Mouse (Mus musculus): ENCODE measurements at regions not wholly inside any gene's neighbourhood (a gene's known extent, or its start where the extent isn't known, plus 50 kb on each side); places are given as distances from the start of the nearest gene placed in this dataset.

DNA sequence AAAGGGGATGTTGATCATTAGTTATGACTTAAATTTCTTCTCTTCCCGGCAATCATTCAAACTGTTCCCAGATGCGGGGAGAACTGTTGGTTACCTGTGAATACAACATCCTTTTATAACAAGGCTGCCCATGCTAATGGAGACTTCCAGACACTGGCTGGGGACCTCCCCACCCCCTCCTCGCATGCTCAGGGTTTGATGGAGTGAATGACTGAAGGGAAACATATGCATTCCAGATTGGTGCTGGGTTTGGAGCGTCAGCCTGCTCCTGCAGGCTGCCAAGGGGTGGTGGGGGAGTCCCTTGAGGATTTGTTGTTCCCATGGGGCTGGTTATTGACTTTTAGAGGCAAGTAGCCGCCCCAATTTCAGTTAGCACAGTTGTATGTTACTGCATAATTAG lies 161.9 kb downstream of the Ttc32 start:
- WGBS, result 78% methylated on average over 5 of the region's 5 CpGs
- Histone ChIP-seq H3K27ac (replicated peaks) (no peak overlapping the region), H3K27me3 (no peaks in the 10 kb centered on the region), H3K9ac (replicated peaks) (no peak overlapping the region), H3K4me2 (replicated peaks) (no peak overlapping the region), H3K4me3 (no peak overlapping the region), H3K4me1 (no peaks in the 10 kb centered on the region), H3K9me3 (no peaks in the 10 kb centered on the region), H3K36me3 (no peaks in the 10 kb centered on the region)
- ATAC-seq (replicated peaks), result no peak

DNA sequence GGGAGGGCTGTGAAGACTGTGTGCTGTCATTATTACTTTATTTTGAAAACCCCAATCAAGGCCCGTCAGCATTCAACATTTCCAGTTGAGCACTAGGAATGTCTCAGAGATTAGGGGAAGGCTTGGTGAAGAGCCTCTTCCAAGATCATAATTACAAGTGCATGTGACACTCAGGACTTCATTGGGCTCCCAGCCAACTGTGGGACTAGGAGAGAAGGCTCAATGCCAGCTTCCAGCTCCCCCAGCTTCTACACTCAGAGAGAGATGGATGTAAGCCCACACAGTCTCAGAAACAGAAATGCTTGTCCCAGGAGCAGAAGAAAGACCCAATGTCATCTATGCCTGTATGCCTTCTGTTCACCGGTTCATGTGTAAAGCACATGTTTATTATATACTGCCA lies 169.5 kb downstream of the Ttc32 start:
- 75% methylated on average over 2 of the region's 2 CpGs for WGBS
- Histone ChIP-seq H3K36me3 (no peaks in the 10 kb centered on the region), H3K9me3 (no peaks in the 10 kb centered on the region), H3K27me3 (no peaks in the 10 kb centered on the region), H3K27ac (replicated peaks) (no peak overlapping the region), H3K4me1 (no peaks in the 10 kb centered on the region), H3K9ac (replicated peaks) (no peak overlapping the region), H3K4me2 (replicated peaks) (no peak overlapping the region), H3K4me3 (no peak overlapping the region)
- no peak for ATAC-seq (replicated peaks)

DNA sequence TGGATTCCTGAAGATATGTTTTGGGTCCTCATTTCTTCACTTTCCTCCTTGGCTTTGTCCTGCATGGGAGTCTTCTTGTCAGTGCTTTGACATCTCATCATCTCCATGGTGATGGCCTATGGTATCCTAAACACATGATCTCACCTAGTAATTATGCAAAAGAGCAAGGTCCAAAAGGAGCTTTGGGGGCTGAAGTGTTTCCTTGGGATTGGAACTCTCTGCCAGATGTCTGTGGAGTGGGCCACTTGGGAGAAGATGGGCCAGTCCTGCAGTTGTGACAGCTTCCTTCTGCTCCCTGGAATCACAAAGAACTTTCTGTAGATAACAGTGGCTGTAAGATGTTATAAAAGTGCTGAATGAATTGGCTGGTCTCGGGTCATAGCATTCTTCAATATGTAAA lies 182.4 kb downstream of the Ttc32 start:
- Histone ChIP-seq H3K9ac (replicated peaks) (no peak overlapping the region), H3K4me1 (no peaks in the 10 kb centered on the region), H3K4me2 (replicated peaks) (no peak overlapping the region), H3K36me3 (no peaks in the 10 kb centered on the region), H3K9me3 (no peaks in the 10 kb centered on the region), H3K4me3 (no peak overlapping the region), H3K27me3 (no peaks in the 10 kb centered on the region), H3K27ac (replicated peaks) (no peak overlapping the region)
- ATAC-seq (replicated peaks), result no peak
- 95% methylated on average over 1 of the region's 1 CpGs for WGBS

DNA sequence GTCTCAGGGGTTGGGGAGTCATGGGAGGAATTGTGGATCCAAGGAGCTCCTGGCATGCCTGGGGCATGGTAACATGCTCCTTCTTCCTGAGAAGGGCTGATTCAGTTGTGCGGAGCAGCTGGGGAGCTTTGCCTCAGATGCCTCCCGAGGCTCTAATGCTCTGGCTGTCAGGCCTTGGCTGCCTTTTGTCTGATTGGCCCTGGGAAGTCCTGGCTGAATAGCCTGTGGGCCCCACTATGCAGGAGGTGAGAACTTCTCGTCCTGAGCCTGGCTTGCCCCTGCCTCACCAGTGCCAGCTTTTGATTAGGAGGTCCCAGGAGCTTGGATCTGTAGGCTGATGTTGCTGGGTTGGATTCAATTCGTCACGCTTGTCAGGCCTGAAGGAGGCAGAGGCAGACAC lies 195.2 kb downstream of the Ttc32 start:
- H3K4me3 ChIP-seq, result no peak overlapping the region
- no peak overlapping the region for H3K9ac ChIP-seq (replicated peaks)
- H3K27ac ChIP-seq (replicated peaks), result no peak overlapping the region
- H3K27me3 ChIP-seq, result no peaks in the 10 kb centered on the region
- no peaks in the 10 kb centered on the region for H3K36me3 ChIP-seq
- no peaks in the 10 kb centered on the region for H3K9me3 ChIP-seq
- no peak overlapping the region for H3K4me2 ChIP-seq (replicated peaks)
- WGBS, result 43% methylated on average over 5 of the region's 5 CpGs
- no peaks in the 10 kb centered on the region for H3K4me1 ChIP-seq
- no peak for ATAC-seq (replicated peaks)

DNA sequence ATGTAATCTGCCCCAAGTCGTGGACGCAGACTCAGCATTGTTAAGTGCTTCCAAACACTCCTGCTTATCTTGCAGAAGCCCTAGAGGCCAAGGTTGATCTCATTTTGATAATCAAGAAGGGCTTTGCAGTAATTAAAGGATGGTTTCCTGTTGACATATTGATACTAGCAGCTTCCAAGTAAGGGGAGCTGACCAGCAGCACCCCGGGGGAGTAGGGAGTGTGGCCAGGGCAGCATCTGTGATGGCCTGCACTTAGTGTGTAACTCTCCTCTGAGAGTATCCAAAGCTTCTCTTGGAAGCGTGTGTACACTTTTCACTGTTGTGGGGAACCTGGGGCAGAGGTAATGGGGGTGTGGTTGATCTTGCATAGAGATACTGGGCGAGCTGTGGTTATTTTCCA lies 198.1 kb downstream of the Ttc32 start:
- no peaks in the 10 kb centered on the region for H3K27me3 ChIP-seq
- H3K9ac ChIP-seq (replicated peaks), result no peak overlapping the region
- WGBS, result 90% methylated on average over 5 of the region's 5 CpGs
- H3K27ac ChIP-seq (replicated peaks), result no peak overlapping the region
- H3K4me3 ChIP-seq, result no peak overlapping the region
- ATAC-seq (replicated peaks), result no peak
- H3K9me3 ChIP-seq, result no peaks in the 10 kb centered on the region
- H3K4me1 ChIP-seq, result no peaks in the 10 kb centered on the region
- no peak overlapping the region for H3K4me2 ChIP-seq (replicated peaks)
- no peaks in the 10 kb centered on the region for H3K36me3 ChIP-seq

DNA sequence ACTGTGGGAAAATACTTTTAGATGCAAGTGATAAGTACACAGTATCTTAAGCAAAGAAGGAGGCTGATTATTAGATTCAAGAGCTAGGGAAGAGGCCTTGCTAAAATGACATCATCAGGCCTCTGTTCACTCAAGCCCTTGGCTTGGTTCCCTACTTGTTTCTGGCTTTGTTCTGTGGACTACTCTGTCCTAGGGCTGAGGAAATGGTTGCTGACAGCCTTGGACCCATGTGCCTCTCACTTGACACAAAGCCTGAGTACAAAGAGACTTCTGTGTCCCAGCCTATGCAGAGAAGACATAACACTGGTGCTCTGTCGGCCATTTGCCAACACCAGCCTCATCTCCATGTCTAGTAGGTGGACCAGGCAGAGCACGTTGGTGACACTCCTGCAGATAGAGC lies 198.7 kb downstream of the Ttc32 start:
- Histone ChIP-seq H3K4me2 (replicated peaks) (no peak overlapping the region), H3K36me3 (no peaks in the 10 kb centered on the region), H3K4me1 (no peaks in the 10 kb centered on the region), H3K9ac (replicated peaks) (no peak overlapping the region), H3K27me3 (no peaks in the 10 kb centered on the region), H3K4me3 (no peak overlapping the region), H3K9me3 (no peaks in the 10 kb centered on the region), H3K27ac (replicated peaks) (no peak overlapping the region)
- ATAC-seq (replicated peaks), result no peak; the same call in 1 of the 2 replicates
- 75% methylated on average over 2 of the region's 2 CpGs for WGBS

DNA sequence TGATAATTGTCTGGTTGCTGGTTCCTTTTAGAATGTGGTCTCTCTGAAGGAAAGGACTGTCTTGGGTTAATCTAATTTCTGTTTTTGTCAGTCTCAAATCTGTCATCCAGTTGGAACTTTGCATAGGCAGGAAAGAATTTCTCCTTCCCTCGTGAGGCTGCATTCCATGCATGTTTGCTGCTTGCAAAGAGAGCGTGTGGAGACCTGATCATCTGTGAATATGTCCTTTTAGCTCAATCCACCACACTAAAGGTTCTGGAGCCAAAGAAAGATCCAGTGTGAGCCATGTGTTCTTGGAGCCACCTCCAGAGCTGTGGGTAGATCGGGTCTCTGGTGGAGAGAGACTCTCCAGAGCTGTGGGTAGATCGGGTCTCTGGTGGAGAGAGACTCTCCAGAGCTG lies 200.2 kb downstream of the Ttc32 start:
- Histone ChIP-seq H3K27me3 (no peaks in the 10 kb centered on the region), H3K4me2 (replicated peaks) (no peak overlapping the region), H3K4me3 (no peak overlapping the region), H3K4me1 (no peaks in the 10 kb centered on the region), H3K9me3 (no peaks in the 10 kb centered on the region), H3K9ac (replicated peaks) (no peak overlapping the region), H3K36me3 (no peaks in the 10 kb centered on the region), H3K27ac (replicated peaks) (no peak overlapping the region)
- WGBS, result 86% methylated on average over 4 of the region's 4 CpGs
- ATAC-seq (replicated peaks), result no peak

DNA sequence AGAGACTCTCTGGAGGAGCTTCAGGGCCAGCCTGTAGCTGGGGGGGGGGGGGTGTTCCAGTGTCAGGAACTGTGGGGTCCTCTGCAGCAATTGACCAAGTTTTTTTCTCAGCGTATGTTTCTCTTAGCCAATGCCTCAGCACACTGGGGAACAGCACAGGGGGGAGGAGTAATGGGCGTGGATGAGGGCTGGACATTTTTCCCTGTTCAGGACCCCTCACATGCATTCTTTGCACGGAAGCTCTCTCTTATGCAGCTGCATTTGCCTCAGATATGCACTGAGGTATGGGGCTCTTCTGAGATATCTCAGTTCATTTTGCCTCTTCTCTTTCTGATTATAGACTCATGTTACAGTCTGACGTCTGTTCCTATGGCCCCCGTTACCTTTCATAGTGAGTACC lies 200.8 kb downstream of the Ttc32 start:
- ATAC-seq (replicated peaks), result no peak
- H3K27me3 ChIP-seq, result no peaks in the 10 kb centered on the region
- 83% methylated on average over 5 of the region's 5 CpGs for WGBS
- no peak overlapping the region for H3K4me2 ChIP-seq (replicated peaks)
- no peaks in the 10 kb centered on the region for H3K36me3 ChIP-seq
- no peaks in the 10 kb centered on the region for H3K9me3 ChIP-seq
- no peak overlapping the region for H3K4me3 ChIP-seq
- no peak overlapping the region for H3K27ac ChIP-seq (replicated peaks)
- H3K9ac ChIP-seq (replicated peaks), result no peak overlapping the region
- H3K4me1 ChIP-seq, result no peaks in the 10 kb centered on the region

DNA sequence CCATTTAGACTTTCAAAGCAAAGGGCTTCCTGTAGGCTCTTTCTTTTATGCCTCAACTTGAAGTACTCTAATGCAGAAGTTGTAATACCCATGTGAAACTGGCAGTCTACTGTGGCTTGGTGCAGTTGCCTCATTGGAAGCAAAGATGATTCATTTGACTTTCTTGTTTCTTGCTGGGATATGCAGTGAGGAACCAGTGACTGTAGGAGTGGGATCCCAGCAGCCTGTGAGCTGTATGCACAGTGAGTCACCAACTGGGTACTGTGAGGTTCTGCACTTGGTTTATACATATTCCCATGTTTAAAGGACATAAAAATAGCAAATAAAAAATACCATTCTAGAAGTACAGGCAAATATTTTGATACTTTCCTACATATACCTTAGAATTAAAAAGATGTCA lies 202.6 kb downstream of the Ttc32 start:
- Histone ChIP-seq H3K9me3 (no peaks in the 10 kb centered on the region), H3K4me1 (no peaks in the 10 kb centered on the region), H3K4me2 (replicated peaks) (no peak overlapping the region), H3K27ac (replicated peaks) (no peak overlapping the region), H3K27me3 (no peaks in the 10 kb centered on the region), H3K4me3 (no peak overlapping the region), H3K36me3 (no peaks in the 10 kb centered on the region), H3K9ac (replicated peaks) (no peak overlapping the region)
- no peak for ATAC-seq (replicated peaks)

DNA sequence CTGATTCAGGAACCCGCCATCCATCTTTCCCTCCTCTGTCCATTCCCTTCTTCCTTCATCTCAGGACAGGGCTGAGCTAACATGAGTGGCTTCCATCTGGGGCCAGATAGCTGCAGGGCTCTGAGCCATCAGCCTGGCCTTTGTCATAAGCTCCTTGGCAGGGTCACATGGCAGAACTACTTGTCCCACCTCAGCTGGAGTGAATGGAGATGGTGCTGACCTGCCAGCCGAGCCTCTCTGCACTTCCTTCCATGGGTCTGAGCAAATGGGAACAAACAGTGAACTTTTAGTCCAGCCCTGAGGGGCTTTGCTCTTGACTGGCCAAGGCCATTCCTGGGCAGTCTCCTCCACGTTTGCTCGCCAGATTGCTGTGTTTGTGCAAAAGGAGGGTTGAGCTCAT lies 206.1 kb downstream of the Ttc32 start:
- Histone ChIP-seq H3K27me3 (no peaks in the 10 kb centered on the region), H3K4me1 (no peaks in the 10 kb centered on the region), H3K27ac (replicated peaks) (no peak overlapping the region), H3K4me3 (no peak overlapping the region), H3K9me3 (no peaks in the 10 kb centered on the region), H3K36me3 (no peaks in the 10 kb centered on the region), H3K4me2 (replicated peaks) (no peak overlapping the region), H3K9ac (replicated peaks) (no peak overlapping the region)
- no peak for ATAC-seq (replicated peaks)
- 81% methylated on average over 4 of the region's 4 CpGs for WGBS

DNA sequence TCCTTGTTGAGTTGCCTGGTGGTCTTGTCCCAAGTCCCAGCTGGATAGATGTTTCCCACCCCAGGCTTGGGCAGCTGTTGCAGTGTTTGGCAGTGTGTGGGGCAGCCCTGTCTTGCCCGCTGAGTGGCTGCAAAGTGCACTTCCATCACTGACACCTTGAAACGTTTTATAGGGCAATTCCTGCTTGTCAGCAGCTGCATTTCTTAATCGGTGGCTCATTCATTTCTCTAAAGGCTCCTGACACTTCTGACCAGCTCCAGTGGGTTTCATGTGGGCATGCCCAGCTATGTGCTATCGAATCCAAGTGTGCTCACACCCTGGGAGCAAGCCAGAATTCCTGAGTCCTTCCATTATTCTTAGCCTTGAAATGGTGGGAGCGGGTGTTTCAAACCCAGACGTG lies 207.7 kb downstream of the Ttc32 start:
- WGBS, result 77% methylated on average over 6 of the region's 6 CpGs
- Histone ChIP-seq H3K9me3 (no peaks in the 10 kb centered on the region), H3K4me2 (replicated peaks) (no peak overlapping the region), H3K36me3 (no peaks in the 10 kb centered on the region), H3K4me3 (no peak overlapping the region), H3K27ac (replicated peaks) (no peak overlapping the region), H3K27me3 (no peaks in the 10 kb centered on the region), H3K9ac (replicated peaks) (no peak overlapping the region), H3K4me1 (no peaks in the 10 kb centered on the region)
- no peak for ATAC-seq (replicated peaks)

DNA sequence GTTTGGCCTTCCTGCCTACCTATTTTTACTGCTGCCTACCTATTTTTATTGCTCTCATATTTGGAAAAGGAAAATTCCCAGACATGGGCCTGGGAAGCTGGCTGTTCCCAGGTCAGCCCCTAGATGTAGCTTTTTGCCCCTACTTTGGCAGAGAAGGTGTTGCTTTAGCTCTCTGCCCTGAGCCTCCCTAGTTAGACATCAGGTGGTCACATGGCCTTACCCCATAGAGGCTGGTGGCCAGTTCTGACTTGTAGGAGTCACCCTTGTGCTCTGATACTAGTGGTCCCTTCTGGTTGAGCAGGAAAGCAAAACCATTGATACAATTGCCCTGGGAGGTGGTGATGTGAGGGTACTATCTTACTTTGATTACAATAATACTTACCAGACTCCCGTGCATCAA lies 208.2 kb downstream of the Ttc32 start:
- Histone ChIP-seq H3K9me3 (no peaks in the 10 kb centered on the region), H3K9ac (replicated peaks) (no peak overlapping the region), H3K4me3 (no peak overlapping the region), H3K27me3 (no peaks in the 10 kb centered on the region), H3K4me1 (no peaks in the 10 kb centered on the region), H3K27ac (replicated peaks) (no peak overlapping the region), H3K4me2 (replicated peaks) (no peak overlapping the region), H3K36me3 (no peaks in the 10 kb centered on the region)
- ATAC-seq (replicated peaks), result no peak
- WGBS, result 95% methylated on average over 1 of the region's 1 CpGs

DNA sequence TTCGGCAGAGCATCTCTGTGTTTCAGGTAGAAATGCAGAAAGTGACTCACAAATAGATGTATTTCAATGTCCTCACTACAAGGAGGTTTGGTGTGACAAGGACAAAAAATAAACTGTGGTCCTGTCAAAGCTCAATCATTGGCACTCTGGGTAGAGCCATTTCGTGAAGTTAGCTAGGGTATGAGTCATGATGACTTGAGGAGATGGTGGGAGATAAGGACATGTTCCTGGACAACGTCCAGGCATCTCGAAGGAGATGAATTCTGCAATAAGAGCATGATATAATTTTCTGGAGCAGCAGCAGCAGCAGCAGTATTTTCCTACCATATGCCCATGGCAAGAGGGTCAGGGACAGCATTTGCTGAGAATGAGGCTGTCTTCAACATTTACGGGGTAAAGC lies 217.7 kb downstream of the Ttc32 start:
- H3K9me3 ChIP-seq, result no peaks in the 10 kb centered on the region
- no peak overlapping the region for H3K27ac ChIP-seq (replicated peaks)
- no peaks in the 10 kb centered on the region for H3K27me3 ChIP-seq
- no peak overlapping the region for H3K4me3 ChIP-seq
- H3K9ac ChIP-seq (replicated peaks), result no peak overlapping the region
- no peak overlapping the region for H3K4me2 ChIP-seq (replicated peaks)
- 84% methylated on average over 5 of the region's 5 CpGs for WGBS
- no peaks in the 10 kb centered on the region for H3K4me1 ChIP-seq
- no peak for ATAC-seq (replicated peaks)
- no peaks in the 10 kb centered on the region for H3K36me3 ChIP-seq

DNA sequence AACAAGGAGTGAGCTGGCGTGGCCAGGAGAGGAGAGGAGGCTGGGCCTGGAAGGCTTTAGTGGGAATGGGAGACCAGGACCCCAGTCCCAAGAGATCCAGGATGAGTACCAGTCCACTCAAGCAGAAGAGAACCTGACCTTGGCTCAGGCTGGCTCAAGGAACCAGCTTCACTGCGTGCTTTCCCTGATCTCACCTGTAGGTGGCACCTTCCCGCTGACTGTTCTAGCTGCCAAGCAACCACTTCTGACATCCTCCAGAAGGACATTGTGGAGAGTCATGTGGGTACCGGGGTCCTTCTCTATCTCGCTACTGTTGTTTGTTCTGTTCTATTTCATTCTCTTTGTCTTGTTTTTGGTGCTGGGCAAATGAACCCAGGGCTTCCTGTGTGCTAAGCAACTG lies 222.0 kb downstream of the Ttc32 start:
- Histone ChIP-seq H3K36me3 (no peaks in the 10 kb centered on the region), H3K9me3 (no peaks in the 10 kb centered on the region), H3K4me2 (replicated peaks) (no peak overlapping the region), H3K4me3 (no peak overlapping the region), H3K27me3 (no peaks in the 10 kb centered on the region), H3K27ac (replicated peaks) (no peak overlapping the region), H3K4me1 (0 out of 2 replicates have a peak, but pooled peaks cover 6% of the 10 kb centered on the region), H3K9ac (replicated peaks) (no peak overlapping the region)
- ATAC-seq (replicated peaks), result no peak
- WGBS, result 25% methylated on average over 5 of the region's 5 CpGs
